Mouse (Mus musculus) embryo, embryonic 9.5 days (tissue): Measurements from ENCODE around the gene 1190002N15Rik.

Experiments
- DNase-seq: peaks from one replicate; pipeline ENCODE4 v3.0.0-alpha.2; 2017; ENCODE audit errors: extremely low spot score

Gene 1190002N15Rik

GRCm38 (mm10) chr9:94537970-94538822, at the start of gene 1190002N15Rik:
1190002N15Rik (minus strand) TSS chr9:94538081.
- DNase-seq: peak; percentile 95

GRCm38 (mm10) chr9:94582309-94582708, 44.4 kb upstream of the 1190002N15Rik start:
- DNase-seq: no peak

- no peak for DNase-seq
Observed at GRCm38 (mm10) chr9:94581661-94582060, 43.8 kb upstream of the 1190002N15Rik start.

GRCm38 (mm10) chr9:94580071-94580737, 42.3 kb upstream of the 1190002N15Rik start:
- DNase-seq: no peak

- DNase-seq: no peak
Observed at GRCm38 (mm10) chr9:94571802-94572201, 33.9 kb upstream of the 1190002N15Rik start.

GRCm38 (mm10) chr9:94568386-94568785, 30.5 kb upstream of the 1190002N15Rik start:
- DNase-seq: no peak

- DNase-seq: no peak
Observed at GRCm38 (mm10) chr9:94567722-94568314, 29.9 kb upstream of the 1190002N15Rik start.

- no peak for DNase-seq
Observed at GRCm38 (mm10) chr9:94556776-94557514, 19.1 kb upstream of the 1190002N15Rik start.

GRCm38 (mm10) chr9:94556249-94556648, 18.4 kb upstream of the 1190002N15Rik start:
- no peak for DNase-seq

- DNase-seq: no peak
Observed at GRCm38 (mm10) chr9:94550493-94551095, 12.7 kb upstream of the 1190002N15Rik start.

- DNase-seq: no peak
Observed at GRCm38 (mm10) chr9:94543881-94544280, 6.0 kb upstream of the 1190002N15Rik start.

- no peak for DNase-seq
Observed at GRCm38 (mm10) chr9:94540343-94541095, 2.6 kb upstream of the 1190002N15Rik start.

GRCm38 (mm10) chr9:94539346-94539865, 1.5 kb upstream of the 1190002N15Rik start:
- DNase-seq: no peak

GRCm38 (mm10) chr9:94538823-94539143, 902 bp upstream of the 1190002N15Rik start:
- no peak for DNase-seq

- DNase-seq: peak; percentile 82
Observed at GRCm38 (mm10) chr9:94537051-94537917, 597 bp downstream of the 1190002N15Rik start.

GRCm38 (mm10) chr9:94536261-94536905, 1.5 kb downstream of the 1190002N15Rik start:
- peak; percentile 14 for DNase-seq

- DNase-seq: no peak
Observed at GRCm38 (mm10) chr9:94534795-94535194, 3.1 kb downstream of the 1190002N15Rik start.

GRCm38 (mm10) chr9:94534226-94534625, 3.7 kb downstream of the 1190002N15Rik start:
- DNase-seq: no peak

GRCm38 (mm10) chr9:94533641-94534040, 4.2 kb downstream of the 1190002N15Rik start:
- no peak for DNase-seq
